Mouse (Mus musculus): ENCODE results near the gene Stat3.

Stat3 gene

GRCm38 (mm10) chr11:100855178-100855577, 84.2 kb downstream of the Stat3 start:
- DNase-seq (ENCODE audit: low spot score in 2 of 2): no peak

- DNase-seq (ENCODE audit: low spot score in 2 of 2): no peak
These were observed 85.1 kb downstream of the Stat3 start for GRCm38 (mm10) chr11:100854268-100854667.

- no peak for DNase-seq (ENCODE audit: low spot score in 2 of 2)
These were observed 86.3 kb downstream of the Stat3 start for GRCm38 (mm10) chr11:100853018-100853417.

GRCm38 (mm10) chr11:100852088-100852487, 87.3 kb downstream of the Stat3 start:
- no peak for DNase-seq (ENCODE audit: low spot score in 2 of 2)

DNA sequence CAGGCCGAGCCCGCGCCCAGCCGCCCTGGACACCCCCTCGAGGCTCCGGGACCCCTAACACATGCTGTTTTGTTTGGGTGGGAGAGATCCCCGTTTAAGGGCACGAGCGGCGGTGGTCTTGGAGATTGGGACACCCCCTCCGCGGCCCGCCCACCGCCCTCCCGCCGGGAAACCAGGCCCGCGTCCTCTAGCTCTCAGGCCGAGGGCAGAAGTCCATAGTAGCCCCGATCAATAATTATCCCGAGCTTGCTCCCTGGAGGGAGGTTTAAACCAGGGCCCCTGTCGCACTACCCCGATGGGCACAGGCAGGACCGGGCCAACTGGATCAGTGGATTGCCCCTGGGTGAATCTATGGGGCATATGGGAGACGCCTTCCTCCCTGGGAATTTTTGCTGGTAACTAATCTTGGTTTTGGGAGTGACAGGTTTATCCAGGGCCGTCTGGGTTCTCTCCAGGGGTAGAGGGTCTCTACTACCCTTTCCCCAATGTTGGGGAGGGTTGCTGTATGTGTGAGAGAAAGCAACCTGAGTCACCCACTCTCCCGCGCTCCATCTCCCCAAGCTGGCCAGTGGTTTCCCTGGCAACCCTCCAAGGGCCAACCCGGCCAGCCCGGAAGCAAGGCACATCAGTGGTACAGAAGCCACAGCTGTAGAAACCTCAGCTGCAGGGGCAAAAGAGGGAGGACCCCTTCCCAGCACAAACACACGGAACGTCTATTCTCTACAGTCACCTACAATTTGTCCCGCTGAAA, 88.4 kb downstream of the Stat3 start:
- DNase-seq (ENCODE audit: low spot score in 2 of 2): no peak

GRCm38 (mm10) chr11:100850038-100850777, 89.1 kb downstream of the Stat3 start, which contains the start of gene Stat5b:
Gene Stat5b, minus strand, starts transcription at chr11:100850724.
- DNase-seq (ENCODE audit: low spot score in 2 of 2): peak; percentile 64 to 75

DNA sequence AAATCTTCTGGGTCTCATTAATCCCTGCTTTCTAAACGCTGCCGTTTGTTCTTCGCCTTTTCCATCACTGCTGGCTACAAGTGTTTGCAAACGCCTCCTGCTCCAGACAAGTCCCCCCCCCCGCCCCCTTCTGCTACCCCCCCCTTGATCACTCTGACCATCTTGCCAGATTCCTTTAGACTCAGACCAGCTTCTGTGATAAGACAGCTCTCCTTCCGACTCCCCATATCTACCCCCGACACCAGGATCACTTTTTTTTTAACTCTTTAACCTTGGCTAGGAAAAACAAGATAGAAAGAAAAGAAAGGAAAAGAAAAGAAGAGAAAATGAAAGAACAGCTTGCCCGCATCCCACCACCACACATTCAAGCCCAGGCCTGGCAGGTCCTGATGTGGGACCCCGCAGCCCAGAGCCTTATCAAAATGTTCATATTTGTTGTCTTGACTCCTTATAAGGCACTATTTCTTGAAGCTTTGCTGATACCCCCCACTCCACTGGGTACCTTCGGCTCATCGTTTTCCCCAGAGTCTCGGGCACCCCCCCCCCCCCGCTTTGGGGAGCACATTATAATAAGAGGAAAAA, 89.8 kb downstream of the Stat3 start:
- no peak for DNase-seq (ENCODE audit: low spot score in 2 of 2)

- DNase-seq (ENCODE audit: low spot score in 2 of 2): no peak
These were observed 90.5 kb downstream of the Stat3 start for GRCm38 (mm10) chr11:100848789-100849379.

- DNase-seq (ENCODE audit: low spot score in 2 of 2): no peak
These were observed 91.3 kb downstream of the Stat3 start for GRCm38 (mm10) chr11:100848080-100848479.

DNA sequence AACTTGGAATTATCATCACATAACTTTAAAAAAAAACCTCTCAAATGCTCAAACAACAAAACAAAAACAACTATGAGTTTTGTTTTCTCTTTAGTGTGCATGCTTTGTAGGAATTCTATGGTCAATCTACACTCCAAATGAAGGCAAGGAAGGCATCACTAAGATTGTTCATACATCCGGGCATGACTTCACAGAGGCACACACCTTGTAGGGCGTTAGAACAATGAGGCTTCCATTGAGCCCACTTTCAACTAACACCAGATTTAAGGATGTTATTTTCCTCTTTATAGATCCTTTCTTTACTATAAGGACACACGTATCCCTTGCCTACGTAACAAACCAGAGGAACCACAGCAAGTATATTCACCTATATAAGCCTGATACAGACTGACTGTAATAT, 91.8 kb downstream of the Stat3 start:
- no peak for DNase-seq (ENCODE audit: low spot score in 2 of 2)

DNA sequence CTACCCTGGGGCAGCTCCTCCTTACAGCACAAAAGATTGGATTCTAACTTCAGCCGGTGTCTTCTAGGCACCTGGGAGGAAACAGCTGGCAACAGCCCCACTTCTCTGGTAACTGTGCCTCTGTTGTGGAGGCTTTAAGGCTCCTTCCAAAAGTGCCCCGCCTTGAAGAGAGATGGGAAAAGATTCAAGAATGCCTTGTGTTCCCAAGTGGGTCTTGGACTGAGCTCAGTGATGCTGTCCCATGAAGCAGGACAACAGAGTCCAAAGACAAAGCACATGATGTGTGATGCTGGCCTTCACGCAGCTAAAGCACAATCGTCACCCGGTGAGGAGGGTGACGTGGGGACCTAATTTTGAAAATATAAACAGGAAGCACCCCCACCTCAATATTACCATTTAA, 93.5 kb downstream of the Stat3 start:
- DNase-seq (ENCODE audit: low spot score in 2 of 2): no peak

DNA sequence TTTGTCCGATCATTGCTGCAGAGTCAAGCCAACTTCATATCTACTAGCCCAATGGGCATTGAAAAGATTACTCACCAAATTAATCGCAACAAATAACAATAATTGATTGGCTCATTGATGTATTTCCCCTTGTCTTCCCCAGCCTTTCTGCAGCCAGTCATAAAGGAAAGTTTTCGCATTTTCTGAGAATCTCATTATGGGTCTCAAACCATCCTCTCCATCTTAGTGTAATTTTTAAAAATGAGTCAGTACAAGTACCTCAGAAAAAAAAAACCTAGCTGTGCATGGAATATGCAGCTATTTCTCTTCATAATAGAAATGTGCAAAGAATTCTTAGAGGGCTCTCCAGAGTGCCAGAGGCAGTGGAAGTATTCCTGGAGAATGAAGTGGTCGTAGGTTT, 95.2 kb downstream of the Stat3 start:
- no peak for DNase-seq (ENCODE audit: low spot score in 2 of 2)

GRCm38 (mm10) chr11:100843070-100843669, 96.2 kb downstream of the Stat3 start:
- no peak for DNase-seq (ENCODE audit: low spot score in 2 of 2)

DNA sequence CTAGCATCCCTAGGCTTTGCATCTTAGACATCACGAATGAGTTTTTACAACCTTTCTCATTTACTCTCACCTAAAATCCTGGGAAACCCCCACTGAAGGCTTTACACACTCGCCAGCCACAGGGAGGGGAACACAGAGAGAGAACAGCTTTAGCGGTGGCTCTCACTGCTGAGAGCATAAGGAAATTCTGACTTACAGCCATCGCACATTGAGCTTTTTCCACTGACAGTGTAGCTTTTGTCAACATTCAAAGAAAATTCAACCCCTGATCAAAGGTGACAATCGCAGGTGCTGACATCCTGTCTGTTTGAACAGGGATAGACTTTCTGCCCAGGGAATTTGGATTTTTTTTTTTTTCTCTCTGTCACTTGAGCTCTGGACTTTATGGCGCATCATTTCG, 97.3 kb downstream of the Stat3 start:
- no peak for DNase-seq (ENCODE audit: low spot score in 2 of 2)

DNA sequence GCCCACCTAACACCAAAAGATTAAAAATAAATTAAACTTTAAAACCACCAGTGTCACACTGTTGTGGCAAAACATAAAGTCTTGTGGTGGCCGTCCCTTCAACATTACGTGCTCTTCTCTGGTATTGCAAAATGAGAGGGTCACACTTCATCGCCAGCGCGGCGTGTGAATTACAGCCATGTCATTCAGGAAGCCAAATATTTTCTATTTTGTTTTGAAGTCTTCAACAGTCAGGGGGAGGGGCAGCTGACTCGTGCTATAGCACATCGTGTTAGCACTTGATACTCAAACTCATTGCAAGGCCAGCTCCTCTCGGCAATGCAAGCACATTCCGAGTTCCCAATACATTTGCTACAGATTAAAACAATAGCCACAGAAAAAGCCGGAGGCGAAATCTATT, 98.5 kb downstream of the Stat3 start:
- DNase-seq (ENCODE audit: low spot score in 2 of 2): no peak

DNA sequence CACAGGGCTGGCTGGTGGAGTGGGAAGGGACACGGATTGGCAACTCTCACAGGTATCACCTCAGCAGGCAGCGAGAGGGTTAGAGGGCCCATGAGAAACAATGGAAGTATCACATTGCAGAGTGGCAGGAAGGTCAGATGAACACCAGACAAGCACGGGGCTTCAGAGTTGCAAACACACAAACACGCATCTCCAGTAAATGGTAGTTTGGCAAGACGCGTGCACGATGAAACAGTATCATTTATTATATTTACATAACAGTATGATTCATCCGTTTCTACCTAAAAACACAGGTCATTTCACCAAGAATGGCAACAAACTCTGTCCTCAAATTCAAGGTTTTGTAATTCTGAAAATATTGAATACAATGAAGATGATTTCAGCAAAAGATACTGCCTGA, 99.8 kb downstream of the Stat3 start:
- no peak for DNase-seq (ENCODE audit: low spot score in 2 of 2)

- DNase-seq (ENCODE audit: low spot score in 2 of 2): no peak
These were observed 100.4 kb downstream of the Stat3 start for GRCm38 (mm10) chr11:100838894-100839293.

- DNase-seq (ENCODE audit: low spot score in 2 of 2): no peak
These were observed 102.2 kb downstream of the Stat3 start for GRCm38 (mm10) chr11:100836923-100837702.

Measured in spleen, postnatal 14 days (tissue).